Mouse (Mus musculus) liver, adult 2 months (tissue): ENCODE results near the gene Saa4.

ENCODE experiments used
- CTCF ChIP-seq: fragments of 200-500 bp; IDR thresholded peaks from 2 replicates; pipeline ENCODE4 v1.5.1; 2011; ENCODE audit warnings: low read depth, low read length, control low read depth
- POLR2A ChIP-seq: fragments of 200-500 bp; IDR thresholded peaks from 2 replicates; pipeline ENCODE4 v1.6.1; 2011; ENCODE audit warnings: low read length, control low read depth; ENCODE audit not compliant: insufficient read depth; ENCODE audit errors: extremely low read depth

GRCm38 (mm10) chr7:46696754-46697153 is 35.6 kb downstream of the Saa4 start:
- no peak for TF ChIP-seq CTCF
- no peak for TF ChIP-seq POLR2A
